ENCODE assay signal across 25 mouse cellular contexts in genomic region chr3:27238563-27238962, GRCm38 (mm10).
"Had no signal": no experiment of that assay in that cellular context is flagged by ENCODE, and none has a peak within 500 bp of the region (broad histone marks: within the 10 kb centered on the region; RNA-seq: fewer than 3 reads in every experiment).

No protein-coding gene starts in this region.

- H3K9ac ChIP-seq: heart, embryonic 12.5 days; hindbrain, embryonic 12.5 days; hindbrain, embryonic 14.5 days; intestine, embryonic 15.5 days; limb, embryonic 12.5 days; liver, embryonic 13.5 days; liver, embryonic 15.5 days; liver, postnatal 0 days had no signal

- H3K4me1 ChIP-seq: hindbrain, embryonic 10.5 days; hindbrain, embryonic 12.5 days; intestine, embryonic 15.5 days; limb, embryonic 10.5 days; limb, embryonic 12.5 days had no signal

- DNase-seq: gastrocnemius, adult 2 months; gastrocnemius, postnatal 10 days; gastrocnemius, postnatal 25 days; heart, adult 18-20 months; heart, postnatal 10 days; heart, postnatal 4 days; liver; liver, embryonic 13.5 days; liver, postnatal 0 days had no signal

- ATAC-seq: forebrain, embryonic 16.5 days; hindbrain, embryonic 16.5 days; inflammation-experienced regulatory T-cells, adult 6 months; intestine, embryonic 15.5 days; intestine, postnatal 0 days; liver, postnatal 0 days had no signal

- H3K4me3 ChIP-seq: gastrocnemius, adult 2 months; heart, embryonic 10.5 days; heart, embryonic 12.5 days; hindbrain, embryonic 10.5 days; hindbrain, embryonic 12.5 days; intestine, embryonic 15.5 days; layer of hippocampus, adult 2 months; left cerebral cortex, adult 2 months; limb, embryonic 10.5 days; limb, embryonic 12.5 days; liver, embryonic 13.5 days; liver, embryonic 15.5 days had no signal

- H3K27me3 ChIP-seq: heart, embryonic 12.5 days; hindbrain, embryonic 12.5 days; intestine, embryonic 15.5 days; limb, embryonic 12.5 days; liver, embryonic 13.5 days; liver, embryonic 15.5 days had no signal

- H3K36me3 ChIP-seq: intestine, embryonic 15.5 days; liver, embryonic 13.5 days had no signal

- H3K9me3 ChIP-seq: heart, embryonic 10.5 days; heart, embryonic 12.5 days; hindbrain, embryonic 10.5 days; hindbrain, embryonic 12.5 days; intestine, embryonic 15.5 days; limb, embryonic 10.5 days; limb, embryonic 12.5 days; liver, embryonic 13.5 days; liver, embryonic 15.5 days had no signal

- H3K27ac ChIP-seq: gastrocnemius, adult 2 months; heart, embryonic 10.5 days; hindbrain, embryonic 10.5 days; hindbrain, embryonic 12.5 days; hindbrain, embryonic 14.5 days; intestine, embryonic 15.5 days; layer of hippocampus, adult 2 months; left cerebral cortex, adult 2 months; limb, embryonic 10.5 days; limb, embryonic 12.5 days; liver, embryonic 13.5 days; liver, embryonic 15.5 days had no signal

- H3K4me2 ChIP-seq: heart, embryonic 12.5 days; hindbrain, embryonic 12.5 days; hindbrain, embryonic 14.5 days; intestine, embryonic 15.5 days; limb, embryonic 12.5 days; liver, embryonic 11.5 days; liver, embryonic 13.5 days; liver, embryonic 15.5 days had no signal
